Mouse (Mus musculus): ENCODE results near the gene Faf1. TPM values are rescaled to one million over a fixed set of nuclear protein-coding genes. Genes with fewer than 3 reads are reported as not detected.

Faf1 gene
- total RNA-seq, 2 experiments from 2014 or later: 43.6 TPM

DNA sequence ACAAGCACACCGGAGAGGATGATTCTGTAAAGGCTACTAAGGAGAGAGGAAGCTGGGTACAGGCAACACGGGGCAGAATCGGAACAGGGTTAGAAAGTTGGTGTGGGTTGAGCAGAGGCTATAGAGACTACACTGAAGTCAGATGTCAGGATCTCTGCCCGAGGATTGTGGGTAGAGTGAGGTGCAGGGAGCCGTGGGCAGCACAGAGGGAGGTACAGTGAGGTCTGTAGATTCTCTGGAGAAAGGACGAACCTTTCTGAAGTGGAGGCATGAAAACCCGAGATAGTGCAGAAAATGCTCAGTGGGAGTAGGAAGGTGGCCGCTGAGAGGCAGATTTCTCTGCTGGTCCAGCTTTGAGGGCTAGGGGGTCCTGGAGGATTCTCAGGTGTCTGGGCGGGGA is 309.9 kb downstream of the Faf1 start:
- no peak for DNase-seq
- intact Hi-C loops (cut with DNase I): loop anchor here (10.0 kb wide), 2 partner anchors 298 to 322 kb away; partner anchors contain the start of gene Cdkn2c

DNA sequence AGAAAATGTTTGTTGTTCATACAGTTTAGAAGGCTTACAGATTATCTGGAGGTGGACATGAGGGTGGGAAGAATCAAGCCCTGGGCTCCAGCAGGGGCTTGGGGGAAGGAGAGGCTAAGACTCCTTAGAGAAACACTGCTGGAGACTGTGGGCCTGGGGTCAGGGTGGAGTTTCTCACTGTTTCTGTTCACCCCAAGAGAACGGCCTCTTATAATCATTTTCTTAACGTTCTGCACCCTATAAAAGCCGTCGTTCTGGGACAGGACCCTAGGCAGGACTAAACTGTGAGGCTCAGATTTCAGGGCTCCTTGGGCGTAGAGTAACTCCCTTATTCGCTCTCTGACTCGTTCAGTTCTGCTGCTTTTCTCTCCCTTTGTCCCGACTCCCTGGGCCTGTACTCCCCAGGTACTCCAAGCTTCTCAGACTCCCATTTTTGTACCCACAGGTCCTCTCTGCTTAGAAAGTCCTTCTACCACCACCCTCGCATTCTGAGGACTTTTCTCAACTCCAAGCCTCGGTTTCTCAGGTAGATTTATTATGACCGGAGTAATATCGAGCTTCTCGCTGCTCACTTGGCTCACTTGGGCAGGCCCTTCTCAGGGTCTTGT is 310.5 kb downstream of the Faf1 start:
- intact Hi-C loops (cut with DNase I): loop anchor here (10.0 kb wide), 2 partner anchors 298 to 322 kb away; partner anchors contain the start of gene Cdkn2c
- DNase-seq: no peak

DNA sequence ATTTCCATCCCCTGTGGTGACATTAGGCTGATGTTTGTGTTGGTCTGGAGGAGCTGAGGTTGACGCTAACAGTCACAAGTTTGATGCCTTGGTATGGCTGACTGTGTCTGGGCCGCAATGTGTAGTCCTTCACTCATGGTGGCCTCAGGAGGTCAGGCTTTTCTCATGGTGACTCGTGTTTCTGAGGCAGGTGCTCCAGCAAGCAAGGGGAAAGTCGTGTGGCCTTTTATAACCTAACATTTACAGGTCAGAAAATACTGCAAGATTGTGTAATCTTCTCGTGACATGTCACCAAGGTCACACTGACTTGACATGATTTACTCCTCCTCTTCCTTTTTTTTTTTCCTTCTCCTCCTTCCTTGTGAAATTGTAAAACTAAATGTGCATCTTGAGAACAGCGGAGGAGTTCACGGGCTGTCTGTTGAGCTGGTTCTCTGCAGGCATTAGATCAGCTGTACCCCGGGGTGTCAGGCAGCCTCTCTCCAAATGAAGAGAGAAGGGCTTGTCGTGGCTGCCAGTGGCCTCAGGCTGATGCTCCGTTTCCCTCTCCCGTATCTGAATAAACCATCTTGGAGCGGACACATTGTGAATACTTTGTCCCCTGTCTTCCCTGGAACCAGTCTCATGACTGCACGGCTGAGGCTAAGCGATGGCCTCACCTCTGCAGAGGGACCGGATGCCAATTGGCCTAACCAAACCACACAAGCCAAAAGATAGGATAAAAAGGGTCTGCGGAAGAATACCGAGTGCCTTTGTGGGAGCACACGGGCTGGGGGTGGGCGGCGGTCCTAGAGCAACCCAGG is 311.4 kb downstream of the Faf1 start:
- DNase-seq: no peak
- intact Hi-C loops (cut with DNase I): loop anchor here (10.0 kb wide), 2 partner anchors 297 to 323 kb away; partner anchors contain the start of gene Cdkn2c

DNA sequence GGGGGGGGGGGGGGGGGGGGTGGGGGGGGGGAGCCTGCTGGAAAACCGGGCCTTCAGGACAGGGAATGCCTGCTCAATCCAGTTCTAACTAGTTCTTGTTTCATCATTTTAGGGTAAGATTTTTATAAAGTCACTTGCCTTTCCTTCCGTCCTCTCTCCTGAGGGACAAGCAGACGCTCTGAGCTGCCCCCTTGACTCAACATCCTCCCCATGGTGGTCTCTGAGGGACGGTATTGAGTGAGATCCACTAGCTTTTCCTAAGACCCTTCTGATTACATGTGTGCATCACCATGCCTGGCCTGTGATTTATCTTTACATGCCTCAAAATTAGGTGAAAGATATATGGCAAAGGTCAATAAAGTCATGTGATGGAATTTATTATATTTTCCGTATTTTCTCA is 312.0 kb downstream of the Faf1 start:
- intact Hi-C loops (cut with DNase I): loop anchor here (10.0 kb wide), 2 partner anchors 296 to 324 kb away; partner anchors contain the start of gene Cdkn2c
- no peak for DNase-seq

DNA sequence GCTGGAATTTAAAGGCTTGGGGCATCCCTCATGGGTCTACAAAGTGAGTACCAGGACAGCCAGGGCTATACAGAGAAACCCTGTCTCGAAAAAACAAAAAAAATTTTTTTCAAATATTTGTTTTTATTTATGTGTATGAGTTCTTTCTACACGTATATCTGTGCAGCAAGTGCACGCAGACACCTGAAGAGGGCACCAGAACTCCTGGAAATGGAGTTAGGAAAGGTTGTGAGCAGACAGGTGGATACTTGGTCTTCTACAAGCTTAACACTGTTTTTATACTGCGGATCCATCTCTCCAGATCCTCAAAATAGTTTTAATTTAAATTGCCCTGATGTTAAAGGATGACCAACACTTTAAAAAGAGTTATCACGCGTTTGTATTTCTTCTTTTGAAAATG is 312.8 kb downstream of the Faf1 start:
- no peak for DNase-seq
- intact Hi-C loops (cut with DNase I): loop anchor here (10.0 kb wide), 2 partner anchors 296 to 324 kb away; partner anchors contain the start of gene Cdkn2c

DNA sequence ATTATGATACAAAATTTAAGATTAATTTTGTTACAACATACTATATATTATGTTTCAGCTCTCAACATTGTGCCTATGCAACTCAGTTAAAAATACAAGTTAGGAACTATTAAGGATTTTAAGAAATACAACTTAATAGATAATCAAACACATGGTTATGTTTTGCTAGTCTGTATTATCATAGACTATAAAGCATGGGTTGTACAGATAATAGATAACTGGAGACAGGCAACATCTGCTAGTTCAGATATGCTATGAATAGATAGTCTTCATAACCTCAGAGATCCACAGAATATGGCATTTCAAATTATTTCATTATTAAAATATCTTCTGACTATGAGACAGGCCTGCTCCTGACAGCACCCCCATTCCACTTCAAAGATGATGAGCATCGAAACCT is 329.7 kb downstream of the Faf1 start:
- intact Hi-C loops (cut with DNase I): no loop called here
- DNase-seq: no peak

Other genes starting within 250 kb of the Faf1 start
- 100 to 1,000 TPM; 136 to 141 TPM for gene Rnf11, start 191.9 kb upstream of the Faf1 start, total RNA-seq (2021)
- gene 4930522H14Rik, start 145.3 kb upstream of the Faf1 start, total RNA-seq (2021): not detected
- gene Cdkn2c, start 9.4 kb upstream of the Faf1 start, total RNA-seq (2021): 10 to 100 TPM in 1 of 2 experiments, 1 to 10 TPM in 1; 8.1 to 10.4 TPM